Mouse (Mus musculus) right cerebral cortex, postnatal 25 days (tissue): ENCODE data around the gene Rab1a.
A peak's percentile ranks its signal among the peaks of the same experiment; 100 is the strongest.

Experiments
- DNase-seq: peaks from one replicate; pipeline ENCODE4 v3.0.0; 2022

The Rab1a gene

GRCm38 (mm10) chr11:20248840-20249239 lies 47.6 kb downstream of the Rab1a start:
- DNase-seq, result no peak

GRCm38 (mm10) chr11:20249296-20250110 lies 48.3 kb downstream of the Rab1a start, which contains the start of gene Cep68:
Gene Cep68 (minus strand): TSS chr11:20249429.
- DNase-seq, result peak; percentile 95

- no peak for DNase-seq
Measured at GRCm38 (mm10) chr11:20250476-20251178, 49.4 kb downstream of the Rab1a start.

GRCm38 (mm10) chr11:20253088-20253487 lies 51.9 kb downstream of the Rab1a start:
- no peak for DNase-seq

- no peak for DNase-seq
Measured at GRCm38 (mm10) chr11:20254791-20255190, 53.6 kb downstream of the Rab1a start.

- DNase-seq, result no peak
Measured at GRCm38 (mm10) chr11:20262628-20263380, 61.6 kb downstream of the Rab1a start.

GRCm38 (mm10) chr11:20269885-20270284 lies 68.7 kb downstream of the Rab1a start:
- DNase-seq, result no peak

GRCm38 (mm10) chr11:20275974-20276373 lies 74.7 kb downstream of the Rab1a start:
- no peak for DNase-seq
